Mouse (Mus musculus): ENCODE data around the gene Il5ra. TPM values are rescaled to one million over a fixed set of nuclear protein-coding genes. Genes with fewer than 3 reads are reported as not detected.

The Il5ra gene
- polyA plus RNA-seq, 1 experiment from 2014 or later = not detected

GRCm38 (mm10) chr6:106768640-106769289 lies 19.9 kb upstream of the Il5ra start, which contains the start of gene Trnt1:
TSS of gene Trnt1 (plus strand) at chr6:106769120.
- H3K4me2 ChIP-seq (ENCODE audit: low read length) = peak within 1 kb of the TSS; percentile 86
- H3K27ac ChIP-seq (ENCODE audit: low read length) = 0 out of 2 replicates have a peak within 1 kb of the TSS, but pooled peaks have one; percentile 13
- H3K4me3 ChIP-seq (replicated peaks; ENCODE audit: low read length) = peak within 1 kb of the TSS; percentile 88
- peak; percentile 100 for ATAC-seq
- peaks cover 13% of the 10 kb centered on the region for H3K36me3 ChIP-seq (ENCODE audit: control insufficient read depth, insufficient read depth)
- peaks cover 3% of the 10 kb centered on the region; the same call in 1 of the 2 replicates for H3K27me3 ChIP-seq (replicated peaks; ENCODE audit: control insufficient read depth, insufficient read depth, low read length)
- peaks cover 10% of the 10 kb centered on the region for H3K4me1 ChIP-seq (replicated peaks; ENCODE audit: control insufficient read depth, insufficient read depth, low read length)
- peak within 1 kb of the TSS; percentile 67 for H3K9ac ChIP-seq (replicated peaks; ENCODE audit: low read depth, low read length)
- WGBS = 8% methylated on average over 35 of the region's 35 CpGs
- H3K9me3 ChIP-seq (ENCODE audit: control insufficient read depth, low read length) = no peaks in the 10 kb centered on the region

GRCm38 (mm10) chr6:106766774-106767173 lies 17.9 kb upstream of the Il5ra start:
- Histone ChIP-seq H3K27ac (ENCODE audit: low read length) (no peak overlapping the region), H3K4me2 (ENCODE audit: low read length) (no peak overlapping the region), H3K27me3 (replicated peaks; ENCODE audit: control insufficient read depth, insufficient read depth, low read length) (peaks cover 5% of the 10 kb centered on the region; the same call in 1 of the 2 replicates), H3K9me3 (ENCODE audit: control insufficient read depth, low read length) (no peaks in the 10 kb centered on the region), H3K9ac (replicated peaks; ENCODE audit: low read depth, low read length) (no peak overlapping the region), H3K4me1 (replicated peaks; ENCODE audit: control insufficient read depth, insufficient read depth, low read length) (peaks cover 10% of the 10 kb centered on the region), H3K4me3 (replicated peaks; ENCODE audit: low read length) (no peak overlapping the region), H3K36me3 (ENCODE audit: control insufficient read depth, insufficient read depth) (peaks cover 5% of the 10 kb centered on the region; the same call in 1 of the 2 replicates)
- no peak for ATAC-seq
- WGBS = 75% methylated on average over 4 of the region's 4 CpGs

GRCm38 (mm10) chr6:106765892-106766291 lies 17.1 kb upstream of the Il5ra start:
- H3K27ac ChIP-seq (ENCODE audit: low read length) = no peak overlapping the region
- H3K4me1 ChIP-seq (replicated peaks; ENCODE audit: control insufficient read depth, insufficient read depth, low read length) = peaks cover 10% of the 10 kb centered on the region
- 65% methylated on average over 1 of the region's 1 CpGs for WGBS
- ATAC-seq = no peak
- H3K9me3 ChIP-seq (ENCODE audit: control insufficient read depth, low read length) = no peaks in the 10 kb centered on the region
- H3K36me3 ChIP-seq (ENCODE audit: control insufficient read depth, insufficient read depth) = no peaks in the 10 kb centered on the region
- no peak overlapping the region for H3K4me3 ChIP-seq (replicated peaks; ENCODE audit: low read length)
- peaks cover 5% of the 10 kb centered on the region; the same call in 1 of the 2 replicates for H3K27me3 ChIP-seq (replicated peaks; ENCODE audit: control insufficient read depth, insufficient read depth, low read length)
- no peak overlapping the region for H3K4me2 ChIP-seq (ENCODE audit: low read length)
- H3K9ac ChIP-seq (replicated peaks; ENCODE audit: low read depth, low read length) = no peak overlapping the region

GRCm38 (mm10) chr6:106761486-106761885 lies 12.6 kb upstream of the Il5ra start:
- Histone ChIP-seq H3K9ac (replicated peaks; ENCODE audit: low read depth, low read length) (no peak overlapping the region), H3K4me1 (replicated peaks; ENCODE audit: control insufficient read depth, insufficient read depth, low read length) (no peaks in the 10 kb centered on the region), H3K27me3 (replicated peaks; ENCODE audit: control insufficient read depth, insufficient read depth, low read length) (peaks cover 5% of the 10 kb centered on the region; the same call in 1 of the 2 replicates), H3K4me3 (replicated peaks; ENCODE audit: low read length) (no peak overlapping the region), H3K4me2 (ENCODE audit: low read length) (no peak overlapping the region), H3K9me3 (ENCODE audit: control insufficient read depth, low read length) (no peaks in the 10 kb centered on the region), H3K36me3 (ENCODE audit: control insufficient read depth, insufficient read depth) (no peaks in the 10 kb centered on the region), H3K27ac (ENCODE audit: low read length) (no peak overlapping the region)
- ATAC-seq = no peak
- 76% methylated on average over 1 of the region's 1 CpGs for WGBS

GRCm38 (mm10) chr6:106760473-106761218 lies 11.8 kb upstream of the Il5ra start:
- no peaks in the 10 kb centered on the region for H3K4me1 ChIP-seq (replicated peaks; ENCODE audit: control insufficient read depth, insufficient read depth, low read length)
- no peaks in the 10 kb centered on the region for H3K36me3 ChIP-seq (ENCODE audit: control insufficient read depth, insufficient read depth)
- no peak for ATAC-seq
- H3K27me3 ChIP-seq (replicated peaks; ENCODE audit: control insufficient read depth, insufficient read depth, low read length) = 0 out of 2 replicates have a peak, but pooled peaks cover 3% of the 10 kb centered on the region
- no peak overlapping the region for H3K27ac ChIP-seq (ENCODE audit: low read length)
- H3K4me2 ChIP-seq (ENCODE audit: low read length) = no peak overlapping the region
- no peak overlapping the region for H3K9ac ChIP-seq (replicated peaks; ENCODE audit: low read depth, low read length)
- H3K4me3 ChIP-seq (replicated peaks; ENCODE audit: low read length) = no peak overlapping the region
- H3K9me3 ChIP-seq (ENCODE audit: control insufficient read depth, low read length) = no peaks in the 10 kb centered on the region
- WGBS = 80% methylated on average over 3 of the region's 3 CpGs

GRCm38 (mm10) chr6:106758299-106758698 lies 9.5 kb upstream of the Il5ra start:
- Histone ChIP-seq H3K4me1 (replicated peaks; ENCODE audit: control insufficient read depth, insufficient read depth, low read length) (no peaks in the 10 kb centered on the region), H3K27me3 (replicated peaks; ENCODE audit: control insufficient read depth, insufficient read depth, low read length) (0 out of 2 replicates have a peak, but pooled peaks cover 2% of the 10 kb centered on the region), H3K36me3 (ENCODE audit: control insufficient read depth, insufficient read depth) (no peaks in the 10 kb centered on the region), H3K4me2 (ENCODE audit: low read length) (no peak overlapping the region), H3K9ac (replicated peaks; ENCODE audit: low read depth, low read length) (no peak overlapping the region), H3K27ac (ENCODE audit: low read length) (no peak overlapping the region), H3K9me3 (ENCODE audit: control insufficient read depth, low read length) (no peaks in the 10 kb centered on the region), H3K4me3 (replicated peaks; ENCODE audit: low read length) (no peak overlapping the region)
- 81% methylated on average over 3 of the region's 3 CpGs for WGBS
- no peak for ATAC-seq

- H3K4me3 ChIP-seq (replicated peaks; ENCODE audit: low read length) = no peak overlapping the region
- no peak overlapping the region for H3K9ac ChIP-seq (replicated peaks; ENCODE audit: low read depth, low read length)
- H3K4me1 ChIP-seq (replicated peaks; ENCODE audit: control insufficient read depth, insufficient read depth, low read length) = no peaks in the 10 kb centered on the region
- no peaks in the 10 kb centered on the region for H3K9me3 ChIP-seq (ENCODE audit: control insufficient read depth, low read length)
- no peak for ATAC-seq
- H3K27ac ChIP-seq (ENCODE audit: low read length) = no peak overlapping the region
- H3K27me3 ChIP-seq (replicated peaks; ENCODE audit: control insufficient read depth, insufficient read depth, low read length) = no peaks in the 10 kb centered on the region
- H3K4me2 ChIP-seq (ENCODE audit: low read length) = no peak overlapping the region
- 89% methylated on average over 7 of the region's 7 CpGs for WGBS
- H3K36me3 ChIP-seq (ENCODE audit: control insufficient read depth, insufficient read depth) = no peaks in the 10 kb centered on the region
These were observed 1.5 kb upstream of the Il5ra start for GRCm38 (mm10) chr6:106750291-106750690.

GRCm38 (mm10) chr6:106747804-106748203 lies 1.0 kb downstream of the Il5ra start:
- Histone ChIP-seq H3K4me2 (ENCODE audit: low read length) (no peak overlapping the region), H3K36me3 (ENCODE audit: control insufficient read depth, insufficient read depth) (no peaks in the 10 kb centered on the region), H3K27ac (ENCODE audit: low read length) (no peak overlapping the region), H3K9ac (replicated peaks; ENCODE audit: low read depth, low read length) (no peak overlapping the region), H3K4me3 (replicated peaks; ENCODE audit: low read length) (no peak overlapping the region), H3K4me1 (replicated peaks; ENCODE audit: control insufficient read depth, insufficient read depth, low read length) (no peaks in the 10 kb centered on the region), H3K27me3 (replicated peaks; ENCODE audit: control insufficient read depth, insufficient read depth, low read length) (no peaks in the 10 kb centered on the region), H3K9me3 (ENCODE audit: control insufficient read depth, low read length) (no peaks in the 10 kb centered on the region)
- ATAC-seq = no peak
- 87% methylated on average over 3 of the region's 3 CpGs for WGBS

GRCm38 (mm10) chr6:106747251-106747650 lies 1.6 kb downstream of the Il5ra start:
- no peak for ATAC-seq
- H3K4me3 ChIP-seq (replicated peaks; ENCODE audit: low read length) = no peak overlapping the region

More at GRCm38 (mm10) chr6:106747251-106747650, 1.6 kb downstream of the Il5ra start:
- no peak overlapping the region for H3K4me2 ChIP-seq (ENCODE audit: low read length)
- H3K27me3 ChIP-seq (replicated peaks; ENCODE audit: control insufficient read depth, insufficient read depth, low read length) = no peaks in the 10 kb centered on the region
- H3K9me3 ChIP-seq (ENCODE audit: control insufficient read depth, low read length) = no peaks in the 10 kb centered on the region
- no peaks in the 10 kb centered on the region for H3K4me1 ChIP-seq (replicated peaks; ENCODE audit: control insufficient read depth, insufficient read depth, low read length)
- no peak overlapping the region for H3K27ac ChIP-seq (ENCODE audit: low read length)
- WGBS = 96% methylated on average over 5 of the region's 5 CpGs
- H3K36me3 ChIP-seq (ENCODE audit: control insufficient read depth, insufficient read depth) = no peaks in the 10 kb centered on the region
- H3K9ac ChIP-seq (replicated peaks; ENCODE audit: low read depth, low read length) = no peak overlapping the region
